Mouse (Mus musculus) spleen, adult 2 months (tissue): ENCODE results near the gene Tmem104.

Experiments used
- CTCF ChIP-seq: fragments of 200-500 bp; IDR thresholded peaks from 2 replicates; pipeline ENCODE4 v1.5.1; 2011; ENCODE audit warnings: mild to moderate bottlenecking, inconsistent platforms; ENCODE audit not compliant: insufficient read depth, insufficient read length, insufficient replicate concordance; ENCODE audit errors: extremely low read depth
- POLR2A ChIP-seq: fragments of 200-500 bp; IDR thresholded peaks from 2 replicates; pipeline ENCODE4 v1.6.1; 2011; ENCODE audit warnings: low read depth, low read length, inconsistent platforms

DNA sequence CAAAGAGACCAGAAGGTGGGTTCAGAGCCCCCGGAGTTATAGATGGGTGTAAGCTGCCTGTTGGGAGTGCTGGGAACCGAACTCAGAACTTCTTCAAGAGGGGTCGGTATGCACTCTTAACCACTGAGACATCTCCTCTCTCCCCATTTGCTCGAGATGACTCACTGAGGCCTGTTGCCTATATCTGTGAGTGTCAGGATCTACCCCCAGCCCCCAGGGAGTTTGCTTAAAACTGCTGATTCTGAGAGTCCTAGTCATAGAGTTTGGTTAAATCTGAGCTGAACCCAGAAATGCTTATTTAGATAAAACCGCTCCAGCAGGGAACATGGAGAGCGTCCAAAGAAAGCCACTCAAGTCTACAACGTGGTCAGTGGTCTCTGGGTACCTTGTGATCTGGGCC lies 86.9 kb downstream of the Tmem104 start:
- TF ChIP-seq CTCF, result no peak
- TF ChIP-seq POLR2A, result no peak
